In the genomic region with DNA sequence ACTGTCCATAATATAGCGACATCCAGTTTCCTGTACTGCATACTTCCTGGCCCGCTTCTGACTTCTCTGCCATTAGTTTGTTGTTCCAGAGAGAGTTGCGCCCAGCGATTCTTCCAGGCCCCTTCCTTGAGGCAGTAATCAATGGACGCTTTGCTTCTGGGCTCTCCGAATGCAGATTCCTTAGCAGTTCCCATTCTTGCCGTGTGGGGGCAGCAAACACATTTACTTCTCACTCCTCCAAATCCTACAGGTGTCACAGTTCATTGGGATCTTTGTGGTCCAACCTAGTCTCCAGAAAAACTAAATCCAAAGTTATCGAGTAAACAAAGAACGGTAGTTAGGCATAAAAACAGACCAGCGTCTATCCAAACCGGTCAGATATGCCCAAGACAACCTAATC, we compare ENCODE assay signal across 8 mouse cellular contexts. TPM values are rescaled to one million over a fixed set of nuclear protein-coding genes. Genes with fewer than 3 reads are reported as not detected.
DNase-seq lines count a peak whose midpoint lies in the region; ATAC-seq and TF ChIP-seq lines count a peak whose summit lies in the region.
"Had no signal": no experiment of that assay in that cellular context is flagged by ENCODE, and none has a peak within 500 bp of the region (broad histone marks: within the 10 kb centered on the region; RNA-seq: fewer than 3 reads in every experiment).

No protein-coding gene starts in this region.

- no peak overlapping the region for H3K27ac ChIP-seq in intestine, postnatal 0 days (ENCODE audit: low read depth, low read length)
- H3K27ac ChIP-seq in intestine, embryonic 15.5 days, result no peak overlapping the region
- no peak overlapping the region for H3K27ac ChIP-seq in ES-E14 (ENCODE audit: insufficient read depth, low read depth, low read length, poor library complexity, severe bottlenecking)
- no peak overlapping the region for H3K27ac ChIP-seq in limb, embryonic 11.5 days (replicated peaks; ENCODE audit: low read depth, low read length)
- no peak overlapping the region for H3K27ac ChIP-seq in small intestine, adult 2 months (ENCODE audit: insufficient read depth, low read depth, low read length)
- H3K27ac ChIP-seq: lung, embryonic 15.5 days had no signal

- no peaks in the 10 kb centered on the region for H3K36me3 ChIP-seq in intestine, postnatal 0 days (ENCODE audit: control insufficient read depth, insufficient read depth)
- no peaks in the 10 kb centered on the region for H3K36me3 ChIP-seq in intestine, embryonic 15.5 days
- H3K36me3 ChIP-seq in ES-E14 (ENCODE audit: control insufficient read depth, insufficient read depth, low read length, poor library complexity, severe bottlenecking), result no peaks in the 10 kb centered on the region
- H3K36me3 ChIP-seq in limb, embryonic 11.5 days (ENCODE audit: control insufficient read depth, insufficient read depth, low read length), result no peaks in the 10 kb centered on the region
- H3K36me3 ChIP-seq in small intestine, adult 2 months (ENCODE audit: control insufficient read depth, insufficient read depth, low read length), result no peaks in the 10 kb centered on the region
- H3K36me3 ChIP-seq: lung, embryonic 15.5 days had no signal

- TF ChIP-seq POLR2A in small intestine, adult 2 months (IDR thresholded peaks at IDR 0.05; ENCODE audit: low read depth, low read length), result no peak

- no peaks in the 10 kb centered on the region for H3K4me1 ChIP-seq in intestine, postnatal 0 days (replicated peaks; ENCODE audit: control insufficient read depth, insufficient read depth, low read length)
- peaks cover 15% of the 10 kb centered on the region for H3K4me1 ChIP-seq in intestine, embryonic 15.5 days (replicated peaks)
- H3K4me1 ChIP-seq in ES-E14 (ENCODE audit: control insufficient read depth in 2 of 2, insufficient read depth in 2 of 2, low read length in 2 of 2, poor library complexity in 1 of 2), result peaks cover 3 to 30% of the 10 kb centered on the region in 2 experiments
- H3K4me1 ChIP-seq in limb, embryonic 11.5 days (ENCODE audit: control insufficient read depth, insufficient read depth, low read length), result 0 out of 2 replicates have a peak, but pooled peaks cover 6% of the 10 kb centered on the region
- H3K4me1 ChIP-seq in small intestine, adult 2 months (ENCODE audit: control insufficient read depth, insufficient read depth, insufficient read length, low read length), result no peaks in the 10 kb centered on the region

- 64% methylated on average over 11 of the region's 11 CpGs for WGBS in intestine, postnatal 0 days
- WGBS in intestine, embryonic 15.5 days, result 63% methylated on average over 11 of the region's 11 CpGs
- 66% methylated on average over 11 of the region's 11 CpGs for WGBS in limb, embryonic 11.5 days
- 72% methylated on average over 11 of the region's 11 CpGs for WGBS in small intestine, adult 2 months

- peak; percentile 78 for DNase-seq in ES-E14 (ENCODE audit: low read depth, low spot score)
- DNase-seq in adrenal gland, postnatal 25 days, result peak; percentile 53
- peak; percentile 63 for DNase-seq in heart, postnatal 4 days
- peak; percentile 72 for DNase-seq in limb, embryonic 11.5 days (ENCODE audit: low spot score)

- no peaks in the 10 kb centered on the region for H3K27me3 ChIP-seq in intestine, postnatal 0 days (replicated peaks; ENCODE audit: control insufficient read depth, insufficient read depth, low read length)
- no peaks in the 10 kb centered on the region for H3K27me3 ChIP-seq in intestine, embryonic 15.5 days (replicated peaks)
- no peaks in the 10 kb centered on the region for H3K27me3 ChIP-seq in limb, embryonic 11.5 days (ENCODE audit: control insufficient read depth, insufficient read depth, low read length)
- no peaks in the 10 kb centered on the region for H3K27me3 ChIP-seq in small intestine, adult 2 months (ENCODE audit: control insufficient read depth, insufficient read depth, low read length)
- H3K27me3 ChIP-seq: lung, embryonic 15.5 days had no signal

- H3K9ac ChIP-seq in intestine, postnatal 0 days (ENCODE audit: low read depth, low read length), result no peak overlapping the region
- no peak overlapping the region for H3K9ac ChIP-seq in intestine, embryonic 15.5 days
- H3K9ac ChIP-seq in ES-E14 (ENCODE audit: insufficient read depth, low read depth, low read length, poor library complexity, severe bottlenecking), result no peak overlapping the region
- no peak overlapping the region for H3K9ac ChIP-seq in limb, embryonic 11.5 days (ENCODE audit: low read length)
- H3K9ac ChIP-seq: lung, embryonic 15.5 days had no signal

- no peak for ATAC-seq in intestine, postnatal 0 days
- no peak for ATAC-seq in intestine, embryonic 15.5 days
- ATAC-seq in limb, embryonic 11.5 days (ENCODE audit: insufficient number of reproducible peaks, low FRiP score, low TSS enrichment, low read depth), result no peak

- in situ Hi-C loops in ES-E14 (cut with MboI; ENCODE audit: low sequenced_read_pairs in 2 of 2, unreplicated experiment in 2 of 2), result no loop called here

- no peak overlapping the region for H3K4me2 ChIP-seq in intestine, postnatal 0 days (replicated peaks; ENCODE audit: low read depth)
- H3K4me2 ChIP-seq in intestine, embryonic 15.5 days (replicated peaks), result no peak overlapping the region
- H3K4me2 ChIP-seq in limb, embryonic 11.5 days (ENCODE audit: low read depth, severe bottlenecking), result no peak overlapping the region
- H3K4me2 ChIP-seq: lung, embryonic 15.5 days had no signal

- peak; percentile 68 for TF ChIP-seq CTCF in intestine, postnatal 0 days (IDR thresholded peaks at IDR 0.05; ENCODE audit: low read depth)
- TF ChIP-seq CTCF in small intestine, adult 2 months (IDR thresholded peaks at IDR 0.05; ENCODE audit: extremely low read depth, insufficient read length, insufficient replicate concordance, low read depth, low read length), result peak; percentile 40; the same call in 1 of the 2 replicates

- H3K4me3 ChIP-seq in intestine, postnatal 0 days (ENCODE audit: low read depth, low read length), result no peak overlapping the region
- no peak overlapping the region for H3K4me3 ChIP-seq in intestine, embryonic 15.5 days (replicated peaks)
- H3K4me3 ChIP-seq in ES-E14 (ENCODE audit: insufficient read depth in 1 of 2, low read depth in 1 of 2, low read length in 2 of 2, poor library complexity in 1 of 2, severe bottlenecking in 1 of 2), result no peak overlapping the region
- H3K4me3 ChIP-seq in limb, embryonic 11.5 days (ENCODE audit: low read depth, low read length), result no peak overlapping the region
- H3K4me3 ChIP-seq in small intestine, adult 2 months (ENCODE audit: low read depth, low read length), result no peak overlapping the region
- H3K4me3 ChIP-seq: lung, embryonic 15.5 days had no signal

- H3K9me3 ChIP-seq in intestine, postnatal 0 days (ENCODE audit: control insufficient read depth), result no peaks in the 10 kb centered on the region
- no peaks in the 10 kb centered on the region for H3K9me3 ChIP-seq in intestine, embryonic 15.5 days
- H3K9me3 ChIP-seq in ES-E14 (ENCODE audit: control insufficient read depth, insufficient read depth, low read depth, low read length), result no peaks in the 10 kb centered on the region
- H3K9me3 ChIP-seq in limb, embryonic 11.5 days (ENCODE audit: control insufficient read depth, low read length), result no peaks in the 10 kb centered on the region
- H3K9me3 ChIP-seq: lung, embryonic 15.5 days had no signal

TF ChIP-seq in ES-E14, 5 proteins besides CTCF, POLR2A, EP300 and RAD21:
- TF ChIP-seq CHD2 (IDR thresholded peaks at IDR 0.05; ENCODE audit: low read depth, low read length), result no peak
- peak; percentile 12; the same call in 1 of the 2 replicates for TF ChIP-seq ZC3H11A (IDR thresholded peaks at IDR 0.05; ENCODE audit: borderline replicate concordance, low read depth, low read length)

RNA-seq across cellular contexts. Expression of a gene that starts 46.2 kb away (rescaled TPM):
- 11.0 and 11.1 TPM in 2 replicates for polyA plus RNA-seq in intestine, postnatal 0 days (2015; fragmentation: Nextera tagmentation; extraction: Ambion mirVana)
- polyA plus RNA-seq in intestine, embryonic 15.5 days (2015; fragmentation: Nextera tagmentation; extraction: Ambion mirVana), result 8.3 and 8.9 TPM in 2 replicates
- total RNA-seq in ES-E14 (2012; rRNA removed), result 1.1 and 1.3 TPM in 2 replicates
- total RNA-seq in adrenal gland, postnatal 25 days (2021), result not detected in 2 replicates
- not detected for total RNA-seq in heart, postnatal 4 days (2021)
- polyA plus RNA-seq in limb, embryonic 11.5 days (2014; fragmentation: Nextera tagmentation; extraction: Ambion mirVana), result 0.06 TPM in 1 of 2 replicates, not detected in the other
- polyA plus RNA-seq in small intestine, adult 2 months (2012; rRNA removed), result 5.6 and 9.8 TPM in 2 replicates

RNA-seq across cellular contexts. Expression of a gene that starts 58.3 kb away (rescaled TPM):
- polyA plus RNA-seq in intestine, postnatal 0 days (2015; fragmentation: Nextera tagmentation; extraction: Ambion mirVana), result 0.83 and 0.92 TPM in 2 replicates
- polyA plus RNA-seq in intestine, embryonic 15.5 days (2015; fragmentation: Nextera tagmentation; extraction: Ambion mirVana), result 7.1 and 10.9 TPM in 2 replicates
- total RNA-seq in ES-E14 (2012; rRNA removed), result 5.3 and 5.7 TPM in 2 replicates
- 4.0 and 4.1 TPM in 2 replicates for total RNA-seq in adrenal gland, postnatal 25 days (2021)
- total RNA-seq in heart, postnatal 4 days (2021), result 10 to 100 TPM; 25.4 to 28.1 TPM
- 1.7 and 2.3 TPM in 2 replicates for polyA plus RNA-seq in limb, embryonic 11.5 days (2014; fragmentation: Nextera tagmentation; extraction: Ambion mirVana)
- polyA plus RNA-seq in small intestine, adult 2 months (2012; rRNA removed), result 0.03 and 0.58 TPM in 2 replicates
